Mouse (Mus musculus): ENCODE results near the gene Dcn.

The Dcn gene

GRCm38 (mm10) chr10:97547740-97548139, 68.3 kb downstream of the Dcn start:
- DNase-seq (ENCODE audit: inconsistent ontology term): no peak

- DNase-seq (ENCODE audit: inconsistent ontology term): no peak
These were observed 85.8 kb downstream of the Dcn start, which contains the start of gene Lum for GRCm38 (mm10) chr10:97564957-97565856. Gene Lum (plus strand): TSS chr10:97565128.

GRCm38 (mm10) chr10:97567489-97568135, 88.2 kb downstream of the Dcn start:
- DNase-seq (ENCODE audit: inconsistent ontology term): peak; percentile 31
